Mouse (Mus musculus) cerebellum, adult 2 months (tissue): ENCODE results near the gene Mybl2.

Source experiments
- CTCF ChIP-seq: fragments of 200-500 bp; IDR thresholded peaks from 2 replicates; pipeline ENCODE4 v1.5.1; 2011; ENCODE audit warnings: low read depth, mild to moderate bottlenecking, control low read depth, low read length, moderate library complexity, borderline replicate concordance; ENCODE audit not compliant: insufficient read depth
- POLR2A ChIP-seq: fragments of 200-500 bp; IDR thresholded peaks from 2 replicates; pipeline ENCODE4 v1.6.1; 2011; ENCODE audit warnings: low read length, control low read depth, borderline replicate concordance; ENCODE audit not compliant: insufficient read depth

GRCm38 (mm10) chr2:163084519-163084918 is 30.0 kb downstream of the Mybl2 start:
- TF ChIP-seq CTCF (no peak), POLR2A (no peak)
